Mouse (Mus musculus) hindbrain, embryonic 12.5 days (tissue): ENCODE data around the gene Lemd1. TPM values are rescaled to one million over a fixed set of nuclear protein-coding genes. Genes with fewer than 3 reads are reported as not detected.
A peak's percentile ranks its signal among the peaks of the same experiment; 100 is the strongest.

Experiments
- ATAC-seq: fragments of 200-750 bp; cut with Nextera tagmentation; 2 replicates; pipeline ENCODE4 v1.8.0; 2017; ENCODE audit warnings: moderate TSS enrichment; ENCODE audit not compliant: low FRiP score
- H3K27ac ChIP-seq: fragments of 300-500 bp; sonication (generic); 2 replicates; pipeline ENCODE4 v1.5.1; 2016; ENCODE audit warnings: mild to moderate bottlenecking
- H3K27me3 ChIP-seq: fragments of 300-500 bp; sonication (generic); 2 replicates; pipeline ENCODE4 v1.6.1; 2016; ENCODE audit warnings: mild to moderate bottlenecking
- H3K36me3 ChIP-seq: fragments of 300-500 bp; sonication (generic); 2 replicates; pipeline ENCODE4 v1.6.1; 2016; ENCODE audit warnings: mild to moderate bottlenecking
- H3K4me1 ChIP-seq: fragments of 300-500 bp; sonication (generic); 2 replicates; pipeline ENCODE4 v1.6.1; 2016
- H3K4me2 ChIP-seq: fragments of 300-500 bp; sonication (generic); replicated peaks from 2 replicates; pipeline ENCODE4 v1.6.1; 2016; ENCODE audit warnings: mild to moderate bottlenecking
- H3K4me3 ChIP-seq: fragments of 300-500 bp; sonication (generic); 2 replicates; pipeline ENCODE4 v1.5.1; 2016; ENCODE audit warnings: mild to moderate bottlenecking
- H3K9ac ChIP-seq: fragments of 300-500 bp; sonication (generic); 2 replicates; pipeline ENCODE4 v1.6.1; 2016; ENCODE audit warnings: mild to moderate bottlenecking, moderate library complexity
- H3K9me3 ChIP-seq: fragments of 300-500 bp; sonication (generic); replicated peaks from 2 replicates; pipeline ENCODE4 v1.6.1; 2016; ENCODE audit warnings: mild to moderate bottlenecking
- WGBS: fragments of 180-500 bp; shearing (Covaris S2); methylation state at CpG from one replicate; pipeline ENCODE4 v1.1.7; 2016; 5-methylcytosine and 5-hydroxymethylcytosine counted together
- polyA plus RNA-seq: library from polyadenylated mRNA; unstranded; fragments of >200 nt; fragmentation: Nextera tagmentation; extraction: Ambion mirVana; gene quantifications from 2 replicates; pipeline ENCODE4 v1.2.1, GENCODE M21; 2016

Gene Lemd1
- polyA plus RNA-seq, 1 experiment from 2014 or later, result 10.8 TPM

DNA sequence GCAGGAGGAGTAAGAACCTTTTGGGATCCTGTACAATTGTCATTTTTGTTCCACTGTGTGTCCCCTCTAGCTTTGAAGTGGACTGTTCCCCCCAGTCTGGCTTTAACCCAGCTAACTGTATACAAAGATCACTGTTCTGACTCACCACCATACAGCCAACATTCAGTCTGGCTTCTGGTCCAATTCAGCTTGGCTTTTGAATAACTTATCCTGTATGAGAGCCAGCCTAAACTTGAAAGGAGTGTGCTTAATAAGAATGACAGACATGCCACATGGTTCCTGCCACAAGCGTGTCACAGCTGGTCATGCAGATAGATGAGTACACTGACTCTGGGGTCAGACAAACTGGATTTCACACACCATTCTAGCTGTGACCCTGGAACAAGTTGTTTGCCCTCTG is 95.5 kb downstream of the Lemd1 start:
- H3K4me2 ChIP-seq, result no peak overlapping the region
- 76% methylated on average over 1 of the region's 1 CpGs for WGBS
- H3K9me3 ChIP-seq, result no peaks in the 10 kb centered on the region
- H3K36me3 ChIP-seq, result no peaks in the 10 kb centered on the region
- H3K27ac ChIP-seq, result no peak overlapping the region
- H3K27me3 ChIP-seq, result peaks cover 7% of the 10 kb centered on the region; the same call in 1 of the 2 replicates
- peaks cover 74% of the 10 kb centered on the region for H3K4me1 ChIP-seq
- no peak overlapping the region for H3K9ac ChIP-seq
- H3K4me3 ChIP-seq, result no peak overlapping the region
- no peak for ATAC-seq

DNA sequence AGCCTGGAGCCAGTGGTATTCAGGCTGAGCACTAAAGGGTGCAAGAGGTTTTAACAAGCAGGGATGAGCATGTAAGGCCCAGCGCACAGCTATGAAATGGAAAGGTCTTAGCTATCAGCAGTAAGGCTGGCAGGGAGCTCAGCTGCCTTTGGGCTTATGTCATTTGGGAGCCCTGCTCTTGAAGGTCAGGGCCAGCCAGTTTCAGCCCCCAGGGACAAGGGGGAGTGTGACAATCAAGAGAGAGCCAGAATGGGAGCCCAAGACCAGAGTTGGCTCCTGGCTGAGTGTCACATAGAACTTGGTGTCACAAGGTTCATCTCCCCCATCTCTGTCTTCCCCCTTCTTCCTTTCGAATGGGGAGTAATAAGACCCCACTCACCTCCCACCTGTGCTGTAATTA is 96.2 kb downstream of the Lemd1 start:
- Histone ChIP-seq H3K27ac (peak overlapping the region; percentile 19; the same call in 1 of the 2 replicates), H3K4me3 (no peak overlapping the region), H3K27me3 (peaks cover 7% of the 10 kb centered on the region; the same call in 1 of the 2 replicates), H3K36me3 (no peaks in the 10 kb centered on the region), H3K9ac (no peak overlapping the region), H3K4me1 (peaks cover 75% of the 10 kb centered on the region), H3K4me2 (no peak overlapping the region), H3K9me3 (no peaks in the 10 kb centered on the region)
- no peak for ATAC-seq
- 51% methylated on average over 2 of the region's 2 CpGs for WGBS

DNA sequence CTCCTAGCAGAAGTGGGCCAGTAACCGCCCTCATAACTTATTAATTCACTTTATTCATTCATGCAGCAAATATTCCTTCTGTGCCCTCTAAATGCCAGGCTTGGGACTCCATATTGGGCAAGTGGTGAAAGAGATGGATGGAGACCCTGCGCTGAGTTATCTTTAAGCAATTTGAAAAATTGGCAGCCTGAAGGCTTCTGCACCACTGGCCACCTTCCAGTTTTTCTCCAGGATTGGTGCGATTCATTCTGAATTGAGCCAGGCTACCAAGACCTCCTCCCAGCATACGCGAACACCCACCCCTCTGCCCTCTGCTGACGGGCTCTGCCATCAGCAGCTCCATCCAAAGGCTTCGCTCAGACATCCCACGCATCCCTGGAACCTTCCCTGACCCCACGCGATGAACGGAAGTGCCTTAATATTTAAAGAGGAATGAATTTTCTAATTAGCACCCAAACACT is 96.8 kb downstream of the Lemd1 start:
- no peak overlapping the region for H3K9ac ChIP-seq
- no peaks in the 10 kb centered on the region for H3K9me3 ChIP-seq
- no peak for ATAC-seq
- no peaks in the 10 kb centered on the region for H3K36me3 ChIP-seq
- 0 out of 2 replicates have a peak overlapping the region, but pooled peaks have one; percentile 19 for H3K27ac ChIP-seq
- H3K4me2 ChIP-seq, result no peak overlapping the region
- no peak overlapping the region for H3K4me3 ChIP-seq
- 14% methylated on average over 11 of the region's 11 CpGs for WGBS
- H3K27me3 ChIP-seq, result peaks cover 7% of the 10 kb centered on the region; the same call in 1 of the 2 replicates
- peaks cover 74% of the 10 kb centered on the region for H3K4me1 ChIP-seq

DNA sequence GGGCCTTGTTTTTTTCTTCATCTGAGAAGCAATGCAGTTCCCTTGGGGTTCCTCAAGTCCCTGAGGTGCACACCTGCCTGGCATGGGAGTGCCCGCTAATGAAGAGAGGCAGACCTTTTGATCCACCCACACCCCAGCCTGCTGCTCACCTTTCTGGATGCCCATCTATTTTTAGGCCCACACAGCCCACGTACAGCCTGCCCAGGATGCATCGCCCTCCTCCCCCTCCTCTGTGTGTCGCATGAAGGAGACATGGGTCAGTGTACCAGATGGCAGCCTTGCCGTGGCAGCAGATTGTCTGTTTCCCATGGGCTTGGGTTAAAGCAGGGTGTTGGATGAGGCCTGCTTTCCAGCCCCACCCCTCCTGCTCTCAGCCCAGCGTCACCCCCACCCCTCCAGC is 98.7 kb downstream of the Lemd1 start:
- no peak overlapping the region for H3K4me2 ChIP-seq
- H3K4me3 ChIP-seq, result no peak overlapping the region
- H3K36me3 ChIP-seq, result no peaks in the 10 kb centered on the region
- H3K9ac ChIP-seq, result no peak overlapping the region
- 55% methylated on average over 6 of the region's 6 CpGs for WGBS
- H3K4me1 ChIP-seq, result peaks cover 63% of the 10 kb centered on the region
- H3K9me3 ChIP-seq, result no peaks in the 10 kb centered on the region
- H3K27me3 ChIP-seq, result peaks cover 7% of the 10 kb centered on the region; the same call in 1 of the 2 replicates
- peak; percentile 41 for ATAC-seq
- H3K27ac ChIP-seq, result no peak overlapping the region

DNA sequence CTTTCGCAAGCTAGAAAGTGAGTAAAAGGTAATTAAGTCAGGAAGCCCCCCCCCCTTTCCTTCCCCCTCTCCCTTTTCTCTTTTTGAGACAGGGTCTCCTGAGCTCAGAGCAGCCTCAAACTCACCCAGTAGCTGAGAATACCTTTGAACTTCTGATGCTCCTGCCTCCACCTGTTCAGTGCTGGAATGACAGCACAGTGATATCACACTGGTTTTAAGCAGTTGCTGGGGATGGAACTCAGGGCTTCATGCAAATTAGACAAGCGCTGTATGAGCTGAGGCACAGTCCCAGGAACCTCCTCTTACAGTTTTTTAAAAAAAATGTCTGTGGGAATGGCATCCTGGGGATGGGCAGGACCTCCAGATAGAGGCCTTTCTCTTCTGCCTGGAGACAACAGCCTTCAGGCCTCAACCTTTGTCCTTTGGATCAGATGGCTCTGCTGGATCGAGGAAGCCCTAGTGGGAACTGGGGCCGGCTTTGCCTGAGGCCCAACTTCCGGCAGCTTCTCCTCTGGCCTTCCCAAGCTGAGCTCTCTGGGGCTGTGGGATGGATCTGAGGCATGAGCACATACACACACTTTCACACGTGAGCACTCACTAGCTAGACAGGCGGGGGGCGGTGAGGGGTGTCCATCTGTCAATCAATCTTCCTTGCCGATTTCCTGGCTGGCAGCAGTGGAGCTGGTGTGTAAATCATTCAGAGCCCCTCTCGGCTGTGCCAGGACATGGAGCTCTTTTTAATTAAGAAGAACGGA is 99.9 kb downstream of the Lemd1 start:
- Histone ChIP-seq H3K36me3 (no peaks in the 10 kb centered on the region), H3K9ac (no peak overlapping the region), H3K4me1 (peaks cover 70% of the 10 kb centered on the region), H3K9me3 (no peaks in the 10 kb centered on the region), H3K4me2 (no peak overlapping the region), H3K27me3 (peaks cover 7% of the 10 kb centered on the region; the same call in 1 of the 2 replicates), H3K27ac (peak overlapping the region; percentile 66), H3K4me3 (no peak overlapping the region)
- 25% methylated on average over 11 of the region's 11 CpGs for WGBS
- peak; percentile 35 for ATAC-seq

DNA sequence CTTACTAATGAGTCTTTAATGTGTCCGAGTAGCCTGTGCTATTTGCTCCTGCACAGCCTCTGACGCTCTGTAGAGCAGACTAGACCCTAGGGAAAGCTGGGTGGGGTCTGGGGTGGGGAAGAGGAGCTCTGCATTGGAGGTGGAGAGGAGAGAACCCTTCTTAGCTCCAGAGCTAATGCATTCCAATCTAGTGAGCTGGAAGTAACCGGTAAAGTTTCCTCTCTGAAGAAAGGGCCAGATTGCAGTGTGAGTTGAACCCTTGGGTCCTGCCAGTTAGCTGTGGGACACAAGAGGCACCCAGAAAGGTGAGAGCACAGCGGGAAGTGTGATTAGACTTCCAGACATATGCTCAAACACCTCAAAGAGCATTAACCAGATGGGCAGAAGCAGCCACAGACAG is 100.5 kb downstream of the Lemd1 start:
- Histone ChIP-seq H3K27me3 (peaks cover 10% of the 10 kb centered on the region; the same call in 1 of the 2 replicates), H3K9ac (no peak overlapping the region), H3K4me3 (no peak overlapping the region), H3K4me2 (no peak overlapping the region), H3K4me1 (peaks cover 66% of the 10 kb centered on the region), H3K27ac (peak overlapping the region; percentile 66), H3K36me3 (no peaks in the 10 kb centered on the region), H3K9me3 (no peaks in the 10 kb centered on the region)
- ATAC-seq, result peak; percentile 42
- WGBS, result 32% methylated on average over 4 of the region's 4 CpGs

DNA sequence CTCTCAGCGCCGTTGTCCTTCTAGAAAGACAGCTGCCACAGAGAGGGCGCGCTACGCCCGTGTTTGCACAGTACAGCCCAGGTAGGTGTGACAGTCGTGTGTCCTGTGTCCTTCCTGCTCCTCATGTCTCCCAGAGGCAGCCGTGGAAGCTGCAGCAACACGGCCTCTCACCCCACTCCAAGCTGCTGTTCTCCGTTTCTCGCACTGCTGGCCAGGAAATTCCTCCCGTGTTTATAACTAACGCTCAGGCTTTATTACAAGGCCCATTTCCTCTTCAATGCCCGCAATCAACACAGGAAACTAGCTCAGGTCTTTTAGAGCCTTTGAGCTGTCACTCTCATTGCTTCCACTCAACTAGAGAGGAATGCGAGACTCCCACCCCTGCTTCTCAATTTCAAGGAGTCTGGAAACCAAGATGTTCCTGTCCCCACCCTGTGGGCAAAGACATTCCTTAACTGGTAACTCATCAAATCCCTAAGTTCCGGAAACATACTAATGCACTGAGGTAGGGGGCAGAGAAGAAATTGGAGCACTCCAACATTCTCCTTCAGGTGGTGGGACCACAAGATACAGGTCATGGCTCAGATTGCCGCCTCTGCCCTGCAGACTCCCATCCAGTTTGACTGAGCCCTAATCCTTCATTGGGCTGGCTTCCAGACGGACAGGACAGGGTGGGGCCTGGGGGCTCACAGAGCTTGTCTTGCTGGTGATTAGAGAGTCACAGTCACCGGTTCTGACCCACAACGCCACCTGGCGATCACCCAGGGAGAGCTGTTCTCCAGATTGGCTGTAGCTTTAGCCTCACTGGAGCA is 101.3 kb downstream of the Lemd1 start:
- 37% methylated on average over 21 of the region's 21 CpGs for WGBS
- no peaks in the 10 kb centered on the region for H3K9me3 ChIP-seq
- H3K9ac ChIP-seq, result no peak overlapping the region
- ATAC-seq, result no peak
- H3K4me1 ChIP-seq, result peaks cover 69% of the 10 kb centered on the region
- H3K4me3 ChIP-seq, result no peak overlapping the region
- no peak overlapping the region for H3K4me2 ChIP-seq
- H3K27ac ChIP-seq, result peak overlapping the region; percentile 66; the same call in 1 of the 2 replicates
- H3K36me3 ChIP-seq, result no peaks in the 10 kb centered on the region
- H3K27me3 ChIP-seq, result peaks cover 10% of the 10 kb centered on the region; the same call in 1 of the 2 replicates

DNA sequence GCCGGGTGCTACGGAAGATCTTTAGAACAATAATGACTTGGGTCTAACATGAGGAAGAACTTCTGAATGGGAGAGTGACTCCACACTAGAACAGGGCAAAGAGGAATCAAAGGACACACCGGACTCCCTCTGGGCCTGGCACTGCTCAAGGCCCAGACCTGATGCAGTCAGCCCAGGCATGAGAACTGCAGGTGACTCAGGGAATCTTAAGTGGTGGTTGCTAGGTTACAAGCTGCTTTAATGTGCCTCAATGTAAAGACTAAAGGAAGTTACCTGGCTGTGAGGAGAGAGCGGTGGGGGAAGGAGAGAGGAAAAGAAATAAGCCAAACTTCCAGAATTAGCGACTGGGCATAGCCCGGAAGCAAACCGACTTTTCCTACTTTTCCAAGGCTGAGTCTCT is 104.3 kb downstream of the Lemd1 start:
- Histone ChIP-seq H3K9me3 (no peaks in the 10 kb centered on the region), H3K4me2 (no peak overlapping the region), H3K4me1 (peaks cover 62% of the 10 kb centered on the region), H3K4me3 (no peak overlapping the region), H3K9ac (no peak overlapping the region), H3K27ac (no peak overlapping the region), H3K27me3 (peaks cover 20% of the 10 kb centered on the region; the same call in 1 of the 2 replicates), H3K36me3 (no peaks in the 10 kb centered on the region)
- WGBS, result 66% methylated on average over 7 of the region's 7 CpGs
- ATAC-seq, result no peak

DNA sequence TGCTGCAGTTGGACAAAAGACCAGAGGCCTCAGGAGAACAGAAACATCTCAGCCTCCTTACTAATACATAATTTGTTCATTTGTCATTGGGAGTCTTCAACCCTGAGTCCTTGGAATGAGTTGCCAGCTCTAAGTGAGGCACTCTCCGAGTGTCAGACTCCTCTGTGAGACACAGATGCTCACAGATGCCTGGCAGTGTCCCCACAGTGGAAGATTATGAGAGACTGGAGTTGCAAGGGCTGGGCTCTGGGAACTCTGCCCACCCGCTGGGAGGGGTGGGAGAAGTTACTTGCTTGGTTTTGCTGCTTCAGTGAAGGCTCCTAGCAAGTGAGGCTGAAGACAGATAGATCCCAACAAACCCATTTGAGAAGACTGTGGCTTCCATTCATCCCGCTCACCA is 104.8 kb downstream of the Lemd1 start:
- WGBS, result 59% methylated on average over 3 of the region's 3 CpGs
- Histone ChIP-seq H3K4me1 (peaks cover 57% of the 10 kb centered on the region), H3K4me2 (no peak overlapping the region), H3K9ac (no peak overlapping the region), H3K36me3 (no peaks in the 10 kb centered on the region), H3K4me3 (no peak overlapping the region), H3K27me3 (peaks cover 21% of the 10 kb centered on the region; the same call in 1 of the 2 replicates), H3K9me3 (no peaks in the 10 kb centered on the region), H3K27ac (no peak overlapping the region)
- ATAC-seq, result no peak

DNA sequence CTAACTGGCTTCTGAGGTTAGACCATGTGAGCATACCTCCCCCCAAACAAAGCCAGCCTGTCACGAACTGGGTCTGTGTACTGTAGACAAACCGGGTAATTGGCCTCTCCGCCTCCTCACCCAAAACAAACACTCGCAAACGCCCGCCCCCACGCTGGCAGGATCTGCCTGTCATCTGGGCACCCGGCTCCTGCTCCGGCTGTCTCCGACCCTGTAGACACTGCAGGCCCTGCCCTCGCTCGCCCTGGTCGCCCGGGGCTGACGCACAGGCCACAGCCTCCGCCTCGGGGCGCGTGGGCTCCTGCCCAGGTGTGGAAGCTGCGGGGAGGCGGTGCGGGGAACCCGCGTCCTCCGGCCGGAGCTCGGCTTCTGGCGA is 107.2 kb downstream of the Lemd1 start, which contains the start of gene Klhdc8a:
Gene Klhdc8a (plus strand): TSS at position 202 of the 376 bp plus-strand sequence.
- peak within 1 kb of the TSS; percentile 83 for H3K9ac ChIP-seq
- peak within 1 kb of the TSS; percentile 62 for H3K4me3 ChIP-seq
- H3K36me3 ChIP-seq, result no peaks in the 10 kb centered on the region
- H3K27ac ChIP-seq, result peak within 1 kb of the TSS; percentile 82
- ATAC-seq, result peak; percentile 69
- H3K27me3 ChIP-seq, result peaks cover 27% of the 10 kb centered on the region
- WGBS, result under 1% methylated on average over 27 of the region's 28 CpGs
- no peaks in the 10 kb centered on the region for H3K9me3 ChIP-seq
- peaks cover 41% of the 10 kb centered on the region for H3K4me1 ChIP-seq
- peak within 1 kb of the TSS; percentile 99 for H3K4me2 ChIP-seq

DNA sequence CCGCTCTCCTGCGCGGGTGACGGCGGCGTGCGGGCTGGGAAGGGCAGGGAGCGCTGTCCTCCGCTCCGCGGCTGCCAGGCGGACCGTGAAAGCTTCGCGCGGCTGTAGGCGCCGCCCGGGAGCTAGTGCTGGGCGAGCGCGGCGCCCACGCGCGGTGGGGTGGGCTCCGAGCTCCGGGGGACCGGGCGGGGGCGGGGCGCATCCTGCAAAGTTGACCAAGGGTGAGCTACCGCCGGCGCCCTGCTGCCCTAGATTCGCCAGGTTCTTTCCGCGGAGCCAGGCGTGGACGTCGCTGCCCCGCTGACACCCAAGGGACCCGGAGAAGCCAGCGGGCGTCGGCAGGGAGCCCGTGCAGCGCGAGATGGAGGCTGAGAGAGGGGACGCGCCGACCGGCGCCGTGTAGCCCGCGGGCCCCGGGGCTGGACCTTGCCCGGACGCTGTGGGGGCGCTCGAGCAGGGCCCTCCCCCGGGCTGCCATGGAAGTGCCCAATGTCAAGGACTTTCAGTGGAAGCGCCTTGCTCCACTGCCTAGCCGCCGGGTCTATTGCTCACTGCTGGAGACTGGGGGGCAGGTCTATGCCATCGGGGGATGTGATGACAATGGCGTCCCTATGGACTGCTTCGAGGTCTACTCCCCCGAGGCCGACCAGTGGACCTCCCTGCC is 107.7 kb downstream of the Lemd1 start:
- H3K27ac ChIP-seq, result peak overlapping the region; percentile 82
- H3K4me1 ChIP-seq, result peaks cover 41% of the 10 kb centered on the region
- H3K27me3 ChIP-seq, result peaks cover 29% of the 10 kb centered on the region
- ATAC-seq, result peak; percentile 71
- H3K9ac ChIP-seq, result peak overlapping the region; percentile 83
- peak overlapping the region; percentile 99 for H3K4me2 ChIP-seq
- 1% methylated on average over 68 of the region's 71 CpGs for WGBS
- no peaks in the 10 kb centered on the region for H3K36me3 ChIP-seq
- H3K4me3 ChIP-seq, result peak overlapping the region; percentile 62
- H3K9me3 ChIP-seq, result no peaks in the 10 kb centered on the region

DNA sequence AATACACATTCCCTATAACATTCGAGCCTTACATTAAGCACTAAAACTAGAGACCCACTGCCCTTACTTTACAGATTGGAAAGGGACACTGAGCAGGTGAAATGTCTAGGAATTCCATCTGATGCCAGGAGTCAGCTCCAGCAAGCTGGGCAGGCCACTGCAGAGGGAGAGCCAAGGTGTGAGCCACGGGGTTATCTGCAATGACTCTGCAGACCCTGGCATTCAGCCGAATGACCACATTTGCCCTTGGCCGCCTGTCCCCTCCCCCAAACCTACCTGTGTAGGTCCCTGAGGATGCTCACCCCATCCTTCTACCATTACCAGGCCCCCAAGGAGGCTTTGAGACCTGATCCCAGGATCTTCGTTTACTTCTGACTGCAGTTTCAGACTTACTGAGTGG is 108.5 kb downstream of the Lemd1 start:
- Histone ChIP-seq H3K9ac (peak overlapping the region; percentile 83; the same call in 1 of the 2 replicates), H3K4me2 (peak overlapping the region; percentile 99), H3K4me3 (peak overlapping the region; percentile 62), H3K27me3 (peaks cover 25% of the 10 kb centered on the region), H3K36me3 (no peaks in the 10 kb centered on the region), H3K27ac (no peak overlapping the region), H3K9me3 (no peaks in the 10 kb centered on the region), H3K4me1 (peaks cover 41% of the 10 kb centered on the region)
- ATAC-seq, result no peak
- WGBS, result 80% methylated on average over 5 of the region's 5 CpGs
